Mouse (Mus musculus): Measurements from ENCODE around the gene Atg10. TPM values are rescaled to one million over a fixed set of nuclear protein-coding genes. Genes with fewer than 3 reads are reported as not detected.
A peak's percentile ranks its signal among the peaks of the same experiment; 100 is the strongest.

Atg10 gene
- total RNA-seq, 2 experiments from 2014 or later = 14.4 to 15.0 TPM

- intact Hi-C loops (cut with DNase I) = no loop called here
- DNase-seq (ENCODE audit: low spot score in 2 of 2) = no peak
These were observed 69.1 kb downstream of the Atg10 start for GRCm38 (mm10) chr13:91154622-91155021.

DNA sequence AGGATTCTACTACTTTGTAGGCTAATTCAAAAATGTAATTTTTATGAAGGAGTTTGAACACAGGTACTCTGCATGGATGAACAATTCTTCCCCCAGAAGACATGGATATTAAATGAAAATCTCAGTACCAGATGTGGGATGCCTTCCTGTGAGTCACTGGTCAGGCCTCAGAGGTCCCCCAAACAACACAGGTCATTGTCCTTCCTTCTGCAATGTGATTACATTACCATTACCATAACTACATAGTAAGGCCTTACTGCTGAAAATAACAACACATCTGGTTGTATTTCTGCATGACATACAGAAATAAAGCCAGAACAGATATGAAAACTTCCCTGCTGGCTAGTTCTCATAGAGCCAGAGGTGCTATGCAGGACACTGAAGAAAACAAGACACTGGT lies 87.4 kb downstream of the Atg10 start:
- intact Hi-C loops (cut with DNase I) = no loop called here
- DNase-seq (ENCODE audit: low spot score in 2 of 2) = no peak

- intact Hi-C loops (cut with DNase I) = no loop called here
These were observed 90.4 kb downstream of the Atg10 start for GRCm38 (mm10) chr13:91133334-91133890.

DNA sequence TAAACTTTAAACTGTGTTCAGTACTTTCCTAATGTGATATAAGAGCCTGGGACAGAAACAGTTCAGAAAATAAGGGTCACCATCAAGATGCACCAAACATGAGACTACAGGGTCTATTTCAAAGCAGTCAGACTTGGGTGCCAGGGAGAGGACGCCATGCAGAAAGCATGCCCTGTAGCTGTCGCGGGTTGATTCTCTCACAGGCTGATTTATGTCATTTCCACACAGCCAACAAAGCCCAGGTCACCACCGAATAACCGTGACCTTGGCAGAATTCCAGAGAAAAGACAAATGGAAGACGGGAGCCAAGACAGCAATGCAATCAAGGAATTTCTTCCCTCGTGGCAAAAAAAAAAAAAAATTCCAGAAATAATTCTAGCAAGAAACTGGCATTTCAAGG lies 94.7 kb downstream of the Atg10 start:
- intact Hi-C loops (cut with DNase I) = no loop called here
- DNase-seq (ENCODE audit: low spot score in 2 of 2) = peak in 1 of 2 experiments; percentile 23

More at GRCm38 (mm10) chr13:91133334-91133890, 90.4 kb downstream of the Atg10 start:
- DNase-seq (ENCODE audit: low spot score in 2 of 2) = no peak

DNA sequence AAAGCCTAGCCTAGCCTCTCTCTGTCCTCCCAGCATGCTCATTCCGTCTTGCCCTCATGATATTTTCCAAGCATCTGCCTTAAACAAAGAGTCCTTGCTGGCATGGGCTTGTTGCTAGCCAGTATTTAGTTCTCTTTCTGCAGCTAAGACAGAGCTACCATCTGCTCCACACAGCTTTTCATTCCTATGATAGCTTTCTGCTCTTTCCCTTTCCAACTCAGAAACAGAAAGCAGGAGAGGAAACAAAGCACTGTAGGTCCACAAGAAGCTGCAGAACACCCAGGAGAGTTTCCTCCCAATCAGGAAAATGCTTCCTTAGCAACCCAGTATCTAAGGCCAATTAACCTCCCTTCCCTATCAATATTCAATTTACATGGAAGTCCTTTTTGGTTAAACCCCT lies 95.2 kb downstream of the Atg10 start:
- intact Hi-C loops (cut with DNase I) = no loop called here
- peak; percentile 15 to 53 for DNase-seq (ENCODE audit: low spot score in 2 of 2)

- intact Hi-C loops (cut with DNase I) = no loop called here
- no peak for DNase-seq (ENCODE audit: low spot score in 2 of 2)
These were observed 105.6 kb downstream of the Atg10 start for GRCm38 (mm10) chr13:91118156-91118555.

- no peak for DNase-seq (ENCODE audit: low spot score in 2 of 2)
- intact Hi-C loops (cut with DNase I) = no loop called here
These were observed 108.9 kb downstream of the Atg10 start for GRCm38 (mm10) chr13:91114880-91115279.

GRCm38 (mm10) chr13:91107308-91107946 lies 116.3 kb downstream of the Atg10 start:
- intact Hi-C loops (cut with DNase I) = no loop called here
- peak in 1 of 2 experiments; percentile 15 for DNase-seq (ENCODE audit: low spot score in 2 of 2)

DNA sequence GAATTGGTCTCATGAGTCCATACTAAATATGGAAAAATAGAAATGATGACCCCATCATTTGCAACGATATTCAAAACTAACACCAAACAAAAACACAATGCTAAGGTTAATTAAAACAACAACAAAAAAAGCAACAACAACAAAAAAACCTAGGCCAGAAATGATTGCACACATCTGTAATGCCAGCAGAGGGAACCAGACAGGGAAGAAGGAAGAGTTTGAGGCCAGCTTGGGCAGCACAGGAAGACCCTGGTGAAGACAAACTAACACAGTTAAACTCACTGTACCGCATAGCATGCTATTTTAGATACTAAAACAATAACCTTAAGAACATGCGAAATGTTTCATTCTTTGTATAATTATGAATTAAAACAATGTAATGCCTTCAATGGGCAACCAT lies 121.5 kb downstream of the Atg10 start:
- intact Hi-C loops (cut with DNase I) = no loop called here
- no peak for DNase-seq (ENCODE audit: low spot score in 2 of 2)

DNA sequence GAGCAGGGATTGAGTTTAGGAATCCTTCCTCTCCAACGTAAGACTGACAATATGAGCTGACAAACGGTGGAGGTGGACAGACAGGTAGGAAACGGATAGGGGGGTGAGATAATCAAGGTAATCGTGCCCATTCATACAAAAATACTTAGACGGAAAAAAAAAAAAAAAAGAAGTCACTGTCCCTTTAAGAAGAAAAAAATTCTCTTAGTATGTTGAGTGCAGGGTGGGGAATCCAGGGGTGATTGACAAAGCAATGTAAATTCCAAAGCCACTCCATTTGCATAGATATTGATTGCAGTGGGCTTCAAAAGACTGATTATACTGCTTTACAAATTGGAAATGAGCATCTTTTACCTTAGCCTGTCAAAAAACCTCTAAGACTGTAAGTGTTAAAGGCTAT lies 123.4 kb downstream of the Atg10 start:
- DNase-seq (ENCODE audit: low spot score in 2 of 2) = no peak
- intact Hi-C loops (cut with DNase I) = no loop called here

DNA sequence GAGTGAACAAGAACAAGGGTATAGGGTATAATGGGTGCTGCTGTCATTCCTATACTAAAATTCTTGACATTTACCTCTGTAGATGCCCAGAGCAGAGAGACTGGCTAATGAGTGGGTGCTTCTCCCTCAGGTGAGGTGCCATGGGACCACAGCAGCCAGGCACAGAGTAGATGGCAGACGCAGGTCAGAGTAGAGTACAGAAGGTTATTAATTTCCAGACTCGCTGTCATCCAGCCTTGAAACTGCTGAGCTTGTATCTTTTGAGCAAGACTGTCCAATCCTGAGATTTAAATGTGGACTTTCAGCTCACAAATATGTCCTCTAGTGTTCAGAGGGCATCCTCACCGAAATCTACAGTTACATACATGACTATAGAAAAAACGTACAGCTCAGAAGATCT lies 128.9 kb downstream of the Atg10 start:
- intact Hi-C loops (cut with DNase I) = loop anchor here (5.0 to 10.0 kb wide), 3 partner anchors 128 to 370 kb away; partner anchors contain the start of gene Ssbp2
- DNase-seq (ENCODE audit: low spot score in 2 of 2) = no peak

DNA sequence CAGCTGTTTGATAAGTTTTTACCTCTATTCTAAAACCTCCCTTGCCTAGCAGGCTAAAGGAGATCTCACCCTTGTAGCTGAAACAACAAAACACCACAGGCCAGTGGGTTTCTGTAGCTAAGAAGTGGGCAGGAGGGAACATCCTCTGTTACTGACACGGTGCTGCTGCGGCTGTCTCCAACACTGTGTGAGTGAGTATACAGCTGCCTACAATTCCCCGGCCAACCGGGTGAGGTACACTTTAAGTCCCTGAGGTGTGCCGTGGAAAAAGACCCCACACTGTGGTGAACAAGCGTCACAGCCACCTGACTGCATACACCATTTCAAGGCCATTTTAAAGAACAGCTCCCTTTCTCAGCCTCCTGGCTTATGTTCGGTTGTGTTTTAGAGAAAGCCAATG lies 129.6 kb downstream of the Atg10 start:
- intact Hi-C loops (cut with DNase I) = loop anchor here (5.0 to 10.0 kb wide), 3 partner anchors 127 to 371 kb away; partner anchors contain the start of gene Ssbp2
- peak; percentile 15 to 37 for DNase-seq (ENCODE audit: low spot score in 2 of 2)

DNA sequence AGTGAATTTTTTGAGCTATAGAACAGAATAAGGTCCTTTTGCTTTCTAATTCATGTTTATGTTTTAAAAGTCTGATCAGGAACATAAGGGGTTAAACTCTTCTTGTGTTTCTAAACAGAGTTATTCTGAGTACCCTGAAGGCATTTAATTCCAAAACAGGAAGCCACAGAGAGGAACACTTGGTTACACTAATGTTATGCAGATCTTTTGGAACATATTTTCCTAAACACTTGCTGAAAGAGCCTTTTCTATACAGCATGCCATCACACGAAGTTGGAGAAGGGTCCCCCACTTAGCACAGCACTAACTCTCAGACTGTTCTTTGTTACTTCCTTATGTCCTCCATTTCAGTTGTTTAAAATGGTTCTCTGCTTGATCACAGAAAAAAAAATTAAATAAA lies 130.2 kb downstream of the Atg10 start:
- DNase-seq (ENCODE audit: low spot score in 2 of 2) = peak in 1 of 2 experiments; percentile 31
- intact Hi-C loops (cut with DNase I) = loop anchor here (5.0 to 10.0 kb wide), 3 partner anchors 126 to 371 kb away; partner anchors contain the start of gene Ssbp2

DNA sequence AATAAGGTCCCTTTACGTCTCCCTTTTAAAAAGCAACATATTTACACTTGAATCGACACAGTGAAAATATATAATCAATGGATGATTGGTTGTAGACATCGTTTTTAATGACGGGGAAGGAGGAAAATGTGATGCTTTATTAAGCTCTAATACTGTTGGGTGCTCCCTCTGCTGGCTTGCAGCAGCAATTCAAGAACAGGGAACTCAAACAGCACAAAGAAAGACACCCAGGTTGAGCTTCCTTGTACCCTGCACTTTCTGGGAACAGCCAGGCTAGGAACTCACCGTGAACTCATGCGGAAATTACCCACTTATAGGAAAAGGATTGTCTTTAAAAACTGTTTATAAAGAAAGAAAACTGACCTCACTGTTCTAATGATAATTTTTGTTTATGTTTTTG lies 130.6 kb downstream of the Atg10 start:
- DNase-seq (ENCODE audit: low spot score in 2 of 2) = peak; percentile 39 to 61
- intact Hi-C loops (cut with DNase I) = loop anchor here (5.0 to 10.0 kb wide), 3 partner anchors 126 to 372 kb away; partner anchors contain the start of gene Ssbp2

DNA sequence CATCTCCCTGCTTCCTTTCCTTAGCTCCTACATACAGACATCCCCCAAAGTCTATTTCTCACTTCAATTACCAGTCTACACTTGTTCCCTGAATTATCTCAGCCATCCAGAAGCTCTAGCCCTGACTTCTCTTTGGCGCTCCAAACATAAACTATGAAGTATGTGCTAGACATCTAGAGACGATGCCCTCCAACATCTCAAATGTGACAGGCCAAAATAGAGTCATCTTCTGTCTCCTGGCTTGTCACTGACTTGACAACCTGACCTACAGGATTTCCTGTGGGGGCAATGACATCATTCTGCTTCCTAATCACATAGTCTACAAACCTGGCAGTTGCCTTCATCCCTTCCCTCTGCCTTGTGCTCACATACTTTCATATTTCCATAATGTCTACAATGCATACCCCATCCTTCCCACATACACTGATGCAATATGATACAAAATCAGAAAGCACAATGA lies 132.0 kb downstream of the Atg10 start:
- DNase-seq (ENCODE audit: low spot score in 2 of 2) = peak in 1 of 2 experiments; percentile 46
- intact Hi-C loops (cut with DNase I) = loop anchor here (5.0 to 10.0 kb wide), 3 partner anchors 124 to 373 kb away; partner anchors contain the start of gene Ssbp2

- intact Hi-C loops (cut with DNase I) = loop anchor here (5.0 to 10.0 kb wide), 3 partner anchors 124 to 374 kb away; partner anchors contain the start of gene Ssbp2
- DNase-seq (ENCODE audit: low spot score in 2 of 2) = no peak
These were observed 132.7 kb downstream of the Atg10 start for GRCm38 (mm10) chr13:91090861-91091730.

DNA sequence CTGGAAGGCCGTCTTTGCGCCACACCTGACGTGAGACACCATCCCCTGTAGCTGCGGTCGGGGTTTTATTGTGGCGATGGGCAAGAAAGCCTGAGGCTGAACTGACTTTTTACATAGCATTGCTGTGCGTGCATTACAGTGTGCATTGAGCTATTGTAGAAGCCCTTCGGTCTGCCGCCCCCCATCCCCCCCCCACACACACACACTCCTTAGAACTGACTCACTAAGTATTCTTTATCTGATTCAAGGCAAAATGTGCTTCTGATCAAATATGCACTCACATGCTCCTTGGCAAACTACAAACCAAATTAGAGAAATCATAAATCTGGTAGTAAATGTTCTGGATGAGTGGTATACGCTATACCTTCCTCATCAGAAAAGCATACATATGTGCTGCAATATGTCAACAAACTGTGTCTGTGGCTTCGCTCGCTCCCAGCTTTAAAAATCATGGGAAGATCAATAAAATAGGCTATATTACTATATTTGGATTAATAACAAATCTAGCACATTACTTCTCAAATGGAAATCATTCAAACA lies 137.3 kb downstream of the Atg10 start:
- DNase-seq (ENCODE audit: low spot score in 2 of 2) = no peak
- intact Hi-C loops (cut with DNase I) = no loop called here

GRCm38 (mm10) chr13:91072351-91072750 lies 151.4 kb downstream of the Atg10 start:
- intact Hi-C loops (cut with DNase I) = no loop called here
- DNase-seq (ENCODE audit: low spot score in 2 of 2) = no peak

DNA sequence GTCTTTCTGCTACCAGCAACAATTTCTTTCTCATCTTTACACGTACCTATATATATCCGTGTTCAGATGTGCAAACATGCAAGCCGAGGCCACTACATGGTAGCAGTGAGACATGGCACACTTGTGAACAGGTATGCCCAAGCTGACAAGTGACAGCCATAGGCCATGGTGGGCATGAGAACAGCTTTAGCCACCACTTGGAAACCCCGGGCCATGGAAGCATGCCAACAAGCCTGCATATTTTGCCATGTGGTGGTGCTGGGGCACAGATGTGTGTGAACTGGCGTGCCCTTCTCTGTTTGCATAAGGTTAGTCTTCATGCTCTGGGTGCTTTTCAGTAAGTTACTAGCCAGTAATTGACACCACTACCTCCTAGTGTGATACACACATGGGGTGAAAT lies 162.9 kb downstream of the Atg10 start:
- intact Hi-C loops (cut with DNase I) = no loop called here
- no peak for DNase-seq (ENCODE audit: low spot score in 2 of 2)

DNA sequence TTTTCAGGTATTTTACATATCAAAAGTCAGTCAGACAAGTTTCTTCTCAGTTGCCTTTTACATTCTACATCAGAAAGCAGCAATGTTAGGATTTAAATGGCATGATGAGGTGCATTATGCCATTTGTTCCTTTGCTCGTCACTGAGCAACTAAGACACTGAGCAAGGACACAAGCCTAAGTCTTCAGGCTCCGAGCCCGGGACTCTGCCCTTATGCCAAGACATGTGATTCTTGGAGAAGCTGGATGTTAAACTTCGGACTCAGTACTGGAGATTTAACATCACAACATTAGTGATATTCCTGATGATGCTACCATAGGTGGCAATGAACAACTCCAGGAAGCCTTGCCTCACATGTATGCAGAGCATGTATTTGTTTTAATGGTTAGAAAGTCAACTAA lies 175.6 kb downstream of the Atg10 start:
- intact Hi-C loops (cut with DNase I) = no loop called here
- no peak for DNase-seq (ENCODE audit: low spot score in 2 of 2)

Data from left cerebral cortex, postnatal 14 days (tissue).